Mouse (Mus musculus) T-cell, adult 2 months (primary cell): ENCODE data around the gene Cir1.

Experiments
- DNase-seq: peaks from one replicate; pipeline ENCODE4 v3.0.0; 2022; ENCODE audit warnings: low spot score

Cir1 gene

DNA sequence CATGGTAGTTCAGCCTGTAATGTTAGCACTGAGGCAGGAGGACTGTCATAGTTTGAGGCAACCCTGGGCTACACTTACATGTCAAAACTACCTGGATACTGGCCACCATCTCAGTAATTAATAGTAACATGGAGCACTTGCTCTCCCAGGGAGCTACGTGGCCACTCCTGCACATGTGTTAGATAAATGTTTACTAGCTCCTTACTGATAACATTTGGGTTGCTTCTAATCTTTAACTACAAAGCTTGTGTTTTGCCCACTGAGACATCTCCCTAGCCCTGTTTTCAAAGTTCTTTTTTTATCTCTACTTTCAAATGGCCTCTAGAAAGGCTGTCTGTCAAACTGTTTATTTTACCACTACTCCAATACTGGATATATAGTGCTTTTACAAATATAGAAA, 10.5 kb downstream of the Cir1 start:
- no peak for DNase-seq

DNA sequence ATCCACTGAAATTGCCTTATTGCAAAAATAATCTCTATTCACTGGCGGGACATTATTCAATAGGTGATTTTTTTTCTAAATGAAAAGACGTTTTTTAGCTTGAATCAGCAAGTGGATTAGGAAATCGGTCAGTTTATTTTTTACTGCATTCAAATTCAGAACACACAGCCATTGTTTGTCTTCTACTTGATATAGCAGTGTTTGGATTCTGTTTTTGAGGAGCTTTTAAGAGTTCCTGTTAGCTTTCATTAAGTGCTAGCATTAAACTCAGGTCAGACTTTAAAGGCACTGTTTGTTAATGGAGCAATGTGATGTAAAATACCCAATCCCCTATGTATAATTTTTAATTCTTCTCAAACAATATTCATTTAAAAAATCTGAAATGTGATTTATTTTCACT, 13.7 kb downstream of the Cir1 start:
- no peak for DNase-seq

DNA sequence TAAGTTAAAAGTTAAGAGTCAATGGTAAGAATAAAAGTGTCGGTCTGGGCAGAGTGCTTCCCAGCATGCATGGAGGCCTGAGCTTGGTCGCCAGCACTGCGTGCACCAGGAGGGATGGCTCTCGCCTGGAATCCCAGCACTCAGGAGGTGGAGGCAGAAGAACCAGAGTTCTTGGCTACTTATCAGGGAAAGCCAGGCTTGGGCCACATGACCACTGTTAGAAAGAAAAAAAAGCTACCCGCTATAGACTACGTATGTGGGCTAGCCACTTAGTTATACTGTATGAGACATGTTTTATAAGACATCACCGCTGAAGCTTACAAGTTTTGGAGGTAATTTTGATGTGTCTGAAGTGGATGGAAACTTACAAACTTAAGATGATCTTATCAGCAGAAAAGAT, 14.3 kb downstream of the Cir1 start:
- DNase-seq: no peak

DNA sequence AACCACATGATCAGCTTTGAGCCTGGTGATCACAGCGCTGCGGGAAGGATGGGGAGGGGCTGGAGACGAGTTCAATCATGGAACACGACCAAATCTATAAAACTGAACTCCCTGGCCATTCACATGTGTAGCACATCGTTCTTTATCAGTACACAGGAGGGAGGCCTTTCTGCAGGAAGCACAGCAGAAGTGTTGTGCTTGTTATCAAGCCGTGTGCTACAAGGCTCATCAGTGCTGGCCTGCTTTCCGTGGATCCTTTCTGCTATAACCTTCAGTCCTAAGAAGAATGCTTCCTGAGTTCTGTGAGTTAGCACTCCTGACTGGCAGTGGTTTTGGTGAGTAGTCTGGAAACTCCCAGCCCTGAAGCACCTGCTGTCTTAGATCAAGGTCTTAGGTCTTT, 17.5 kb downstream of the Cir1 start:
- DNase-seq: no peak

DNA sequence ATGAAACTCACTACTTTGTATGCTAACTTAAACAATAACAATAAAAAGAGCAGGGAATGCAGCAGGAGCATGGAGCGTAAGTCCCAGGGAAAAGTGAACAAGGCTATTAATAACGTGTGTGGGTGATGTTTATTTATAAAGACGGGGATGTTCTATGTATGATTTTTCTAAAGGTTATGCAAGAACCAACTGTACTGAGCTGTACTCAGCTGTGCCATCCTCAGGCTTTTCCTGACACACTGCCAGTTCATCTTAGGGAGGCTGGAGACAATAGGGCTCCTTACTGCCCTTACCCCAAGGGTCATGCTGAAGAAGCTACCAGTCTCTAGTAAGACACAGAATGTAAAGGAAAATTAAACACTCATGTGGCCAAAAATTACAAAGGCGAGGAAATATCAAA, 21.4 kb downstream of the Cir1 start:
- no peak for DNase-seq

DNA sequence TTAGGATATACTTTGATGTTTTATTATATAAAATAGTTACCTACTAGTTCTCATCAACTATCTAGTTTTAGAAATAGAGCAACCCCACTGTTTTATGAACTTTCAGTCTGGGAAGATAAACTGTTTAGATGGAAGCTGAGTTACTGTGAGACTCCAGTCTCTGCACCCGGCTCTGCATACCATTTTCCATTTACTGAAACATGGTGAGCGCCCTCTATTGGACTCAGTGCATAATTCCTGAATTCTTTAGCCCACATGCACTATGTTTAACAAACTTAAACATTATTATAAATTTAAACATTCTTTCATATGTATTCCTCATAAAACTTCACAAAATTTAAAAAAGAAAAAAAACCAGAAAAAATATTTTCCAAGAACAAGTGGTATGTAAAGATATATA, 26.9 kb downstream of the Cir1 start:
- peak; percentile 30 for DNase-seq

DNA sequence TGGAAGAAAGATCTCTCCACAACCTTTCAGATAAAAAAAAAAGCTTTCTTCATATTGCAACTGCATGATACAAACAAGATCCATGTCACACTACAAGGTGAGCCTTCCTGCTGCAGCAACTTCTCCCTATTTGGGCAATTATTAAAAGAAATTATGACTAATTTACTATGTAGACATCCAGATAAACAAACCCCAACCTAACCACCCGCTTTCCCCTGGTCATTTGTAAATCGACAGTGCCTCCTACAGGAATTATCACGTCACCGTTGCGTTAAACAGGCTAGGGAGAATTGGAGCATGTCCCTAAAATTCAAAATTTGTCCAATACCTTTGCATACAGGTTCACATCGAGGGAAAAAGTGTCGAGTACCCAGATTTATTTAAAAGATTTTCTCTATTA, 30.8 kb downstream of the Cir1 start:
- no peak for DNase-seq

DNA sequence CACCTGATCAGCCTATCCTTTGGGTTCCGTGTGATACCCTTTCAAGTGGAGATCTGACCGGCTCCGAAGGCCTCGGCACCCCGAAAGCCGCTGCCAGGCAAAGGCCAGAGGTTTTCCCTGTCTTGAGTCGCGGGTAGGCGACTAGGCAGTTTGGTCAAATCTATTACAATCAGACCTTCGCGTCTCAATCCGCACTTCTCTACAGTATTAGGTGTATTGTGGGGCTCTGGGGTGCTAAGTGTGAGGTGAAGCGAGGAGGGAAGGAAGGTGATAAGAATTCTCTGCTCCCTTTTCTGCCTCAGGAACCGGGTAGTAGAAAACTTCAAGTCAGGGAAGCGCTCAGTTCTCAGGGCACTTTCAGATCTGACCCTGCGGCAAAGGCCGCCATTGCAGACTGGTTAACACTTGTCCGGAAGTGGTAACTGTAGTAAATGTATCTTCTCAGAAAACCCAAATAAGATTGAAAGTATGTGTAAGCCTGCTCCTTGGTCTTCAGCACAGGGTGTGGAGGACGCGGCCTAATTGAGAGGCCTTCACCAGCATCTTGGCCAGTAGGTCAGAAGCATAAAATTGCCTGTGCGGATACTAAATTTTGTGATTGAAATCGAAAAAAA, 31.3 kb downstream of the Cir1 start:
- DNase-seq: no peak

DNA sequence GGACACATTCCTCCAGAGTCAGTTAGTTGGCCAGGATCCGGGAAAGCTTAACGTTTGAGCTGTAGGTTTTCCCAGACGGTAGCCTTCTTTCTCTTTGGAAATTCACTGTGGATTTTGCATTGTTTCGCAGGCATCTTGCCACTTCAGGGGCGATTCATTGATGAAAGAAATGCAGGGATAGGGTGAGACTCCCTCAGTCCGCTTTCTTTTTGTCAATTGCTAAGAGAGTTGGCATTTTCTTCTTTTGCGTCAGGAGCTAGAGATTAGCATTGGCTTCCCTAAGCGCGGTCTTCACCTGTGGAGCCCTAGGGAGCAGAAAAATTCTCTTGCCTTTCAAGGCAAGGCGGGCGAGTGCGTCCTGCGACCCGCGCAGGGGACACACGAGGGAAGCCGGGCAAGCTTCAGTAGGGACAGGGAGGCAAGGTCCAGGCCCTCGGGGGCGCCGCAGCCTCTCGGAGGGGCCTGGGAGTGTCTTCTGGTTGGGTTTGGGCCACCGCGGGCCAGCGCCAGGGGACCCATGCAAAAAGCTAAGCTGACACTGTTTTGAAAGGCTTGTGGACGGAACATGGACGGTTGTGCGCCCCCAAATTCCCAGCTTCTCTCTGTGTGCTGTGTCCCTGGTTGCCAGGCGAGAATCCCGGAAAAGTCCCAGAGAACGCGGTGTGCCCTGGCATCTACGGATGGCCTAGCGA, 32.0 kb downstream of the Cir1 start:
- DNase-seq: no peak

DNA sequence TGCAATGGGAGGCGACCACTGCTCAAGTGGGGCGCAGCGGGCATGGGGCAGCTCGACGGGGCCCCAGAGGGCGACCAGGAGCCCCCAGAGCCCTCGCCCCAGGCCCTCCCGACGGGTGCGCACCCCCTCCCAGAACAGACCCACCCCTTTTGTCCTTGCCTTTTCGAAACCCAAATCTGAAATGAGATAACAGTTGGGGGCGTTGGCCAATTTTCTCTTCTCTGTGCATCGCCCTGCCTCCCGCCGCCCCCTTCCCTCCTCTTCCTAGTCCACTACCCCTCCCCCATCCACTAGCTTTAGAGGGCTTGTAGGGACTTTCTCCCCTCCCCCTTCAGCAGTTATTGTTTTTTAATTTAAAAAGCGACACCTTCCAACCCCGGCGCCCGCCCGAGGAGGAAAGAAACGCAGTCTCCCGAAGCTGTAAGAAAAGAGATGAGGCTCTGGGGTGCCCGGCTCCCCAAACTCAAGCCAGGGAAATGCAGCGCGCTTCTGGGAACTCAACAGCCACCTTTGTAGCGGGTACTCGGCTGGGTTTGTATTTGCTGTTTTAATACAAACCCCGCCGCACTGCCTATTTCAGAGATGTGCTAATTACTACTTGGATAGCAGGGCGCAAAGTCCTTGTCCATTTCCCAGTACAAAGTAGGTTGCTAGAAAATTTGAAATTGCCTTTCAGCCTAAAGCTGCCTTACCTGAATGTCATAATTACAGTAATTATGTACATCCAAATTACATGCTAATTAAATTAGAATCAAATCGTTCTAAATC, 33.0 kb downstream of the Cir1 start:
- DNase-seq: no peak

DNA sequence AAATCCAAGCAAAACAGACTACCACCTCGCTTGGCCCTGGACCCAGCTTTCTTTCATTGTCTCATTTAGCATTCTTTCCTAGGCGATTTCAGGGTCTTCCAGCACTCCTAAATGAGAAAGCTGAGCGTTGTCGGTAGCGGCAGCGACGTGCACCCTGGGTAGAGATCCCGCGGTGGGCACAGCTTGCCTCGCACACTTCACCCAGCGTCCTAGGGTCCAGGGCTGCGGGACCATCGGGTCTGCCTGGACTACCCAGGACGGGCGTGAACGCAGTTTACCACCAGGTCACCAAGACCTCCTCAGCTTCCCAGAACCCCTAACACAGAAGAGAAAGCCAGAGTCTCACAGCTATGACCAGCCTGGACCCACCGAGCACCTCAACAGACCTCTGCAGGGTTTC, 33.6 kb downstream of the Cir1 start:
- DNase-seq: no peak

DNA sequence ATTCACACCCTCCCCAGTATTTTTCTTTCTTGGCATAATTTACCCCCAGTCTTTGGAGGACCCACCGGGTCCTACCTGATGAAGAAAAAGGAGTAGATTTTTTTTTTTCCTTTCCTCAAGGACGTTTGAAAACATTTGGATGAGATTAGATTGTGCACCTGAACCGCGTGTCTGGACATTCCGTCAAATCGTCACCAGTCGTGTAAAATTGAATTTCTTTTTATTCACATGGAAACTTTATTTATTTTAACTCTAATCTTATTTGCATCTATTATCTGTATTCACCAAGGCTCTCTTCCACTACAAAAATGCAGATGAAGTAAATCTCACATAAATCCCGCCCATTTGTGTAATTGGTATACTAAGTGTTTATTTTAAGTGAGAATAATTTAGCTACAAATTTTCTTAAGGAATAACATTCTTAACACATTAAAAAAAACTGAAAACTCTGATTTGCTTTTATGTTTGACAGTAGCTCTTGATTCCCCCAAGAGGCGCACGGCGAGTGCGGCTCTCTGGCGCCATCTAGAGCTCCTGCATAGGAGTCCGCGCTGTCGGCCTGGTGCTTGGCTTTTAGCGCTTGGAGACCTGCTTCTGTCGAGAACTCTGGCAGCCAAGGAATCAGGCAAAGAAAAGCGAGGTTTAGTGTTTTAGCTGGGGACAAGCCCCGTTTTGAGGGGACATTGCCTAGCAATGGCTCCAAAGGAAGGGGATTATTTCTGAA, 34.2 kb downstream of the Cir1 start:
- peak; percentile 86 for DNase-seq

DNA sequence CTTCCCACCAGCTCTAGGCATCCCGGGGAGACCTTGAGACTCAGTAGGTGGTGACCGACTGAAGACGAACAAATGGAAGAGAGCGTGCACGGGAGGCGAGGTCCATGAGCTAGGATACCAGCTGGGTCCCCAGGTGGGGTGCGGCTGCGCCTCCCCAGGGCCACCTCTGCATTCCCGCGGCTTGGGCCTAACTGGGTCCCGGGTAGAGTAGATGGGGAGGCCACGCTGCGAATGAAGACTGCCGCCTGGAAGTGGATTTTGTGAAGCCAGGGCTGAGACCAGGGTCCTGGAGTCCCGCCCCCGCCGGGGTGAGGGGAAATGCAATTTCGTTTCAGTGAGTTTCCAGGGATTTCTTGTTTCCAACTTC, 34.8 kb downstream of the Cir1 start:
- no peak for DNase-seq

DNA sequence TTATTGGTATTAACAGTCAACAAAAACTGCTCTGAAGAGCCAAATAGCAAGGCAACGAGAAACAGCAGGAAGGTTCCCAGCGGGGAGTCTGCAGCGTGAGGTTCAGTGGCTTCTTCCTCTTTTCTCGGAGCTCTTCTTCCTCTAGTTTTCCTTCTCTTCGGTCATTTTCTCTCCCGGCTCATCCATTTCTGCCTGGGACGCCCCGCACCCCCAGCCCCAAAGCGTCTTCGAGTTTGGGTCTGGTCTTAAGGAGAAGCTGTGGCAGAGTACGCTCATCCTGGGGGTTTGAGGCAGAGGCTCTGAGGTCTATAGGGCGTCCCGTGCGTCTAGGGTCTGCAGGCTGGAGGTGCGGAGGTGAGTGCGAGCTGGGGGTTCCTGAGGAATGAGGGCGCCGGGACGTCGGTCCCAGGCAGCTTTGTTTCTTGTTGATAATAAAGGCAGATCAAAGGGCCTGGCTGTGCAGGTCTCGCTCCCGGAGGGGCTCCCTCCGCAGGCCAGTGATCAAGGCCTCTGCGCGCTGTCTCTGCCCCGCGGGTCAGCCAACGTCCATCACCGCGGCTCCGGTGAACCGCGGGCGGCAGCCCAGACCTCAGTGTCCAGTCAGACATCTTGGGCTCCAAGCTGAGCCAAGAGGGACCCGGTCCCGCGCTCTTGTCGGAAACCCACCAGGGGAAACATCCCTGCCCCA, 35.3 kb downstream of the Cir1 start:
- no peak for DNase-seq

DNA sequence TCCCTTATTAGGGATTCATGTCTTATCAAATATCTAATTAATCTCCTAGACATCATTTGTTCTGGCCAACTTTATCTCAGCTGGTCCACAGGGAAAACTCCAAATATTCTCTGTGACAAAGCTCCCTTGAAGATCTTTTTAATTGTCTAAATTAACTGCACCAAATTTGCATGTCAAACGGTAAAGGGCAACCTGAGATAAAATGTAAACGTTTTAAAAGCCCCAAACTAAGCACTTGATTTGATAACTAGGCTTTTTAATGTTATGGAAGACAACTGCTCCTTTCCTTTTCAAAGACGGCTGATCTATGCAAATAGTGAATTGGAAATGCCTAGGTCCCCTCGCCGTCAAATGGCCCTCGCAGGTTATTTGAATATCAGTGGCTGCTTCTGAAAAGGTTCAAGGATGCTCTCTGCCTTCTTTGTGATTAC, 36.3 kb downstream of the Cir1 start:
- no peak for DNase-seq

DNA sequence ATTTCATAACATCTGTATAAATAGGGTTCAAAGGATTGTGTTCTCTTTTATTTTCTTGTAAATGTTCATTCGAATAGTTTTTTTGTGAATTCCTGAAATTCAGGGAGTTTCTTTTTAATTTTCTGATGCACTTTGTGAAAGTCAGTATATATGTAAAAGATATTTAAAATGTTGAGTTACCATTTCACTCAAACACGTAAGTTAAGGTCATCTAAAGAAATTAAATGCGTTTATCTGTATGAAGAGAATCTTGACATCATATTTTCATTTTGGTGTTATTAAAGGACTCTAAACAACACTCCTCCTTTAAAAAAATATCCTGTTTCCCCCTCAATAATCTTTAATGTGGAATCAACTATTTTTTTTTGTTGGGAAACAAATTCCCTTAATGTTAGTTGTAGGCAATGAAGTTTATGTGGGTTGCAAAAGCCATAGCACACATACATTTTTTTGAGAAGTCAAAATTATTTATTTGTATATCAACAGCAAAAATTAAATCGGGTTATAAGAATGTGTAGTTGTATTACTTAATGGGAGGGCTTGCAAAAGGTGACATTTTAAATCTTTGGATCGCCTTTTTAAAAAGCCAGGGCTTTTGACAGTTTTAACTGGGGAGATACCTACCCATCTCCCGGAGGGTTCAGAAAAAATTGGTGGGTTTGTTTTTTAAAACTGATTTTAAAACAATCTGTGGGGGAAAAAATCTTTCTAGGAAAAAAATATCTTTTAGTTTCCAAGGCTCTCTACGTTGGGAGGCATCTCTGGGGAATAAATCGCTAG, 37.0 kb downstream of the Cir1 start:
- DNase-seq: no peak

DNA sequence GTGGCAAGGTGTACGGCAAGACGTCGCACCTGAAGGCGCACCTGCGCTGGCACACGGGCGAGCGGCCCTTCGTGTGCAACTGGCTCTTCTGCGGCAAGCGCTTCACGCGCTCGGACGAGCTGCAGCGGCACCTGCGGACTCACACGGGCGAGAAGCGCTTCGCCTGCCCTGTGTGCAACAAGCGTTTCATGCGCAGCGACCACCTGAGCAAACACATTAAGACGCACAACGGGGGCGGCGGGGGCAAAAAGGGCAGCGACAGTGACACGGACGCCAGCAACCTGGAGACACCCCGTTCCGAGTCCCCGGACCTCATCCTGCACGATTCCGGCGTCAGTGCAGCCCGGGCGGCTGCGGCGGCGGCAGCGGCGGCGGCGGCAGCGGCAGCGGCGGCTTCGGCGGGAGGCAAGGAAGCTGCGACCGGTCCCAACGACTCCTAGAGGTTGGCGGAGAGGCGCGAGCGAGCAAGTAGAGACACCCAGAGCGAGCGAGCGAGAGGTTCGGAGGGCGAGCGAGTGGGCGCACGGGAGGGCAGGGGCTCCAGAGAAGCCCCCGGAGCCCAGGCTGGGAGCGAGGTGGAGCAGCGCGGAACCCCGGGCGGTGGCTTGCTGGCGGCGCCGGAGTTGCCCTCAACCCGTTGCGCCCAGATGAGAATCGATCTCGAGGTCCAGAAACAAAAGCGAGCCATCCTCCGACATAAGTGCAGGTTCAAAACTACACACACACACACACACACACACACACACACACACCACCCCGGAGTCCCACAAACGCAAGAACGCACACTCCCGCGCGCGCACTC, 38.2 kb downstream of the Cir1 start:
- DNase-seq: peak; percentile 47

DNA sequence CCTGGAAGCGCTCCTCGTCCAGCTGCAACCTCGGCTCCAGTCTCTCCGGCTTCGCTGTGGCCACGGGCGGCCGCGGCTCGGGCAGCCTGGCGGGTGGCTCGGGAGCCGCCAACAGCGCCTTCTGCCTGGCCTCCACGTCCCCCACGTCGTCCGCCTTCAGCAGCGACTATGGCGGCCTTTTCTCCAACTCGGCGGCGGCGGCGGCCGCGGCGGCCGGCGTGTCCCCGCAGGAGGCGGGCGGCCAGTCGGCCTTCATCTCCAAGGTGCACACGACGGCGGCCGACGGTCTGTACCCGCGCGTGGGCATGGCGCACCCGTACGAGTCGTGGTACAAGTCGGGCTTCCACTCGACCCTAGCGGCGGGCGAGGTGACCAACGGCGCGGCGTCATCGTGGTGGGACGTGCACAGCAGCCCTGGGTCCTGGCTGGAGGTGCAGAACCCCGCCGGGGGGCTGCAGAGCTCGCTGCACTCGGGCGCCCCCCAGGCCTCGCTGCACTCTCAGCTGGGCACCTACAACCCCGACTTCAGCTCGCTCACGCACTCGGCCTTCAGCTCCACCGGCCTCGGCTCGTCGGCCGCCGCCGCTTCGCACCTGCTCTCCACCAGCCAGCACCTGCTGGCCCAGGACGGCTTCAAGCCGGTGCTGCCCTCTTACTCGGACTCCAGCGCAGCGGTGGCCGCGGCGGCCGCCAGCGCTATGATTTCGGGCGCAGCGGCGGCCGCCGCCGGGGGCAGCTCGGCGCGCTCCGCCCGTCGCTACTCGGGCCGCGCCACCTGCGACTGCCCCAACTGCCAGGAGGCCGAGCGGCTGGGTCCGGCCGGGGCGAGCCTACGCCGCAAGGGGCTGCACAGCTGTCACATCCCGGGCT, 39.0 kb downstream of the Cir1 start:
- no peak for DNase-seq
